Mouse (Mus musculus): ENCODE measurements at regions not wholly inside any gene's neighbourhood (a gene's known extent, or its start where the extent isn't known, plus 50 kb on each side); places are given as distances from the start of the nearest gene placed in this dataset.

DNA sequence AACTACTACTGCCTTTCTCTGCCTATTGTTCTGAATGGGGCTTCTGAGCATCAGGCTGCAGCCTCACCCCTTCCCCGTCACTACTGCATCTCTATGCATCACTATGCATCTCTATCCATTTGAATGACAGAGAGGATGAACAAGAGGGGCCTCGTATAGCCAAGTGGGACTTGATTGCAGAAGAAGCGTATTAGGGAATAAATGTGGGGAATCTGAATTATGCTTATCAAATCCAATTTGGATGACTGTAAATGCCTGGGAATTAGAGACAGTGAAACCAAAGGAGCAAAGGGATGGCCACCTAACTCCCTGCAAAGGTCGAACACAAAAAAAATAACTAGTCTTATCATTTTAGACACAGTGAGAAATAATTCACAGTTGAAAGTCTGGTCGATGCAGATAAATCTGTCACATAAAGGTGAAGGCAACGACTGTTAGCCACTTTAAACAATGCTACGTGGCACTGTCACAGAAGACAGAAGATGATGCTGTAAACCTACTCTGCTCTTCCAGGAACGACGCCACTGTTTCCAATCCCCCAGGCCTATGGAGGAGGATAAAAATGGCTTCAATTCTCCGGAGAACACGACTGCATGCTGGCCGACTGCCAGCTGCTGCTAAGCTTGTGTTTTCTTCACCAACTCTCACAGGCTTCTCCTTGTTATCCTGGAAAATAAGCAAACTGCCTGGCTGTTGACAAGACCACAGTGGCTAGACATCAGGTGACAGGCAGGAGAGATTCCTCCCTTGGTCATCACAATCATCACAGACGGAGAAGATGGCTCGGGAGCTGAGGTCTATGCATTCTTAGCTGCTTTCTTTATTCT is 213.6 kb upstream of the Akirin2 start:
- DNase-seq (ENCODE audit: low read depth, low spot score), result no peak

DNA sequence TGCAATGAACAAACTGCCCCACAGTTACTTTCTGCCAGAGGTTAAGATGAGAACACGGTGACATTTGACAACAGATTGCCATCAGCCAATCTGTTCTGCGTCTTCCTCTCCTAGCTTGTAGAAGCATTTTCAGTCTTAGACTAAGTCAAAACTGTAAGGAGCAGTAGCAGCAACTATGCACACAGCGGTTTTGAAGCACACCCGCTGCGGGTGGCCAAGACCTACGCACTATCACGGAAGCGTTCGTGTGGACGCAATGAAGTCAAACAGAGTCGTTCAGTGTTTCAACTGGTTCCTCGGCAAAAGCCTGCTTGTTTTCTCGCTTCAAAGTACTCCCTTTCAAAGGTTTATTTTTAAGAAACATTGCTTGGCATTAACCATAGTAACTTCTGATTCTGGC is 212.9 kb upstream of the Akirin2 start:
- DNase-seq (ENCODE audit: low read depth, low spot score), result no peak

DNA sequence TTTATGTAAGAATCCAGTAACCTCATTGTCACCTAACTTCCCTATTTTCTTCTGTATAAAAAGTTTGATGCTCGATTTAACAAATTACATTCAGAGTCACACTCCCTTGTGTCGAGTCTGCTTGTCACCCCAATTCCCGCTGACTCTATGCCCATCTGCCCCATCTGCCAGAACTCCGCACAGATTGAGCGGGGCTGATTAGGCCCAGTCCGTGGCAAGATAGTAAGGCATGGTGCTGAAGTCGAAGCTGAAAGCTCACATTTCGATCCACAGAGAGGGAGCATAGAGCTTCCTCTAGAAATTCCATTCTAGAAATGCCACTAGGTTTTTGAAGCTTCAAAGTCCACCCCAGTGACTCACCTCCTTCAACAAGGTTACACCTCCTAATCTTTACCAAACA is 210.7 kb upstream of the Akirin2 start:
- DNase-seq (ENCODE audit: low read depth, low spot score), result no peak

DNA sequence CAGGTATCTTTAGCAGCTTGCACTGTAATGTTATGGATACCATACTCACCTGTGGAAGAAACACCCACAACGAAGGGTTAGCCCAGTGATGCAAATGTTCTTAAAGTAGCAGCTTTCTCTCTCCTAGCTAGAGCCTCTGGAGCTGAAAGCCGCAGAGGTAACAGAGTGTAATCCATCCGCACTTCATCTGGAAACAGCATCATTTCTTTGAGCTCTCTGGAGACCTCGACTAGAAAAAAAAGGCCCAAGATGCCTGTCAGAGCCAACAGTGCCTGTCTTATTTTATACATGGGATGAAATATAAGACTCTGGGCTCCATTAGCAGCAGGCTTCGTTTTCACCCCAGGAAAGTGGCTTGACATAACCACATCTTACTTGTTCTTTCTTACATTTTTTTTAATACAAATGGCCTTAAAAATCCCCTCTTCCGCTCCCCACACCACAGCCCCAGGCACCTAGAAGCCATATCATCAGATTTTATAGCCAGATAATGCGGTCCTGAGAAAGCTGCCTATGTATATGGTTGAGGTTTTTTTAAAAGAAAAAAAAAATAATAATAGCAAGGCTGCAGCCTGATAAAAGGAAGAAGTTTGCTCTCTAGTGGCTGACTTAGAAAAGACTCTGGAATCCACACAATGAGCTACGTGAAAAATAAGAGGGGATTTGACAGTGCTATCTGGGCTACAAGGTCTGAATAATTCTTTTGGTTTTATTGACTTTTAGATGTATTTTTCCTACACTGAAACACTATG is 179.3 kb upstream of the Akirin2 start:
- DNase-seq (ENCODE audit: low read depth, low spot score), result peak; percentile 34

DNA sequence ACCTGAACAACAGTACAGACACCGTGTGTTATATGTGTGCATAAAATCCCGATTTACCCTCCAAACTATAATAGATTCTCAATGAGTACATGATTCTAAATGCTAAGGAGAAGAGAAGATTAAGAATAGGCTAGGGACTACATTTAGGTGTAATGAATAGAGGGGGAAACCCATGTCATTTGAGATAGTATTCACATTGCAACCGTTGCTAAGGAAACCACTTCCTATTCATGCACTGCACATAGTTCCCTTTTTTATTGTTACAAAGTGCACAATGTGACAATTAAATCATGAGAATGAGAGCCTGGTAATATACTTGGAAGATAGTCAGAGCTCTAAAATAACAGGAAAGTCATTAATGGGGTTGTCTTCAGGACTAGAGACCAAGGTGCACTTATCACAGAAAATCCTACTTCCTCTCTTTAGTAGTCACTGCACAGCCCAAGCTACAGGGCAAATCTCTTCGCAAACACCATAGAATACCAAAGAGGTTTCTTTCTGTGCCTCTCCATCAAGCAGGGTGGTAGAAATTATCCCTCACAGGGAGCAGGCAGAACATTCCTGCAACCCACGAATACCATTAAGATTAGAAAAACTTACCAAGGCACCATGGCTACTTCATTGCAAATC is 164.3 kb upstream of the Akirin2 start:
- DNase-seq (ENCODE audit: low read depth, low spot score), result no peak

DNA sequence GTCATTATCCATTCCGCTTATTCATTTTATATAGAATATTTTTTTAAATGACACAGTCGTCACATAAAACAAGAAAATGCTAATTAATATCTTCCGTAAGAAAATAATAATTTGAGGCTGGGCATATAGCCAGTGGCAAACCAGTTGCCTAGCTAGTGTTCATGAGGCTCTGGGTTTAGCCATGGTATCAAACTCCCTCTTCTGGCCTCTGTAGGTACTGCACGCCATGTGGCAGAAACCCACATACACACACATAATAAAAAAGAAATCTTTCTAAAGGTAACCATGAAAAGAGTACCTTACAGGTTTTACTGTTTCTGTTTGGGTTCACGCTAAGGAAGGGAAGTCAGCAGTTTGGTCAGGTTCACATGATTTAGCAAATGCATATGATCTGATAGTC is 159.2 kb upstream of the Akirin2 start:
- DNase-seq (ENCODE audit: low read depth, low spot score), result peak; percentile 41

DNA sequence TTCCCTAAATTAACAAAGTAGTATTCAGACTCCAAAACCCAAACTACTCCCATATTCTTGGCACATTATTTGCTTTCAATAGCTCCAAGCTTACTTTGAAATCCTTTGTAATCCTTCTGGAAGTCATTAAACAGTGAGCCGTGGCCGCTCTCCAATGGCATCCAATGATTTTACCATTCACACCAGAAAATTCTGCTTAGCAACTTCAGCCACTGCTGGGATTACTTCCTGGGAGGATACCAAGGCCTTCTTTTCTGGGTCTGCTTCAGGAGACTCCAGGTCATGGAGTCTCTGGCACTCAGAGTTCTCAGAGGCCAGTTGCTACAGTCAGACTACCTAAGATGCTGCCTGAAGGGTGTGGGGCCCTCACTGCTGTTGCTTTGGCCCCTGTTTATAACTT is 147.7 kb upstream of the Akirin2 start:
- DNase-seq (ENCODE audit: low read depth, low spot score), result no peak

DNA sequence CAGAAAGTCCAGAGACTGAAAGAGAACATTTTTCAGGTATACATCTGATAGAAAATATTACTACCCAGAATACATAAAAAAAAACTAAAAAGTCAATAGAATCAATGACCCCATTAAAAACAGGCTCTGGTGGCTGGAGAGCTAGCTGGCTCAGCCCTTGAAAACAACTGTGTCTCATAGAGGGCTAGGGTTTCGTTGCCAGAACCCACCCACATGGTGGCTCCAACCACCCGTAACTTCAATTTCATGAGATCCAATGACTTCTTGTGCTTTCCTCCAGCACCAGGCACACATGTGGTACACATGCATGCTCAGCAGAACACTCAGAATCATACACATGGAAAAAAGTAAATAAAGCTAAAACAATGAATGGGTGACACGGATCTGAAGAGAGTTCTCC is 143.6 kb upstream of the Akirin2 start:
- DNase-seq (ENCODE audit: low read depth, low spot score), result no peak

DNA sequence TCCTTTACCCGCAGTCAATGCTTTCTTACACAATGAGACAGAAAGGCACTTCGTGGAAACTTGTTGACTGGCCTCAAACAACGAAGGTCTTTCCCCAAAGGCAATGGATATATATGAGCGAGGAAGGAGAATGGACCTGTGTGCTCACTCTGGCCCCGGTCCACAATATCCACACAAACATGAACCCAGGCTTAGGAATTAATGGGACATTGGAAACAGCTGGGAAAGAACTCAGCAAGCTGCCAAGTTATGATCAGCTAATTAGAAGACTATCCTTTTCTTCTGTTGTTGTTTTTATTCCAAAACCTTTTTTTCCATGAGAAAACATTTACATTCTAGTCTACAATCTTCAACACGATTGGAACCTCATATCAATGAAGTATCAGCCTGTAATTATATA is 129.8 kb upstream of the Akirin2 start:
- no peak for DNase-seq (ENCODE audit: low read depth, low spot score)

DNA sequence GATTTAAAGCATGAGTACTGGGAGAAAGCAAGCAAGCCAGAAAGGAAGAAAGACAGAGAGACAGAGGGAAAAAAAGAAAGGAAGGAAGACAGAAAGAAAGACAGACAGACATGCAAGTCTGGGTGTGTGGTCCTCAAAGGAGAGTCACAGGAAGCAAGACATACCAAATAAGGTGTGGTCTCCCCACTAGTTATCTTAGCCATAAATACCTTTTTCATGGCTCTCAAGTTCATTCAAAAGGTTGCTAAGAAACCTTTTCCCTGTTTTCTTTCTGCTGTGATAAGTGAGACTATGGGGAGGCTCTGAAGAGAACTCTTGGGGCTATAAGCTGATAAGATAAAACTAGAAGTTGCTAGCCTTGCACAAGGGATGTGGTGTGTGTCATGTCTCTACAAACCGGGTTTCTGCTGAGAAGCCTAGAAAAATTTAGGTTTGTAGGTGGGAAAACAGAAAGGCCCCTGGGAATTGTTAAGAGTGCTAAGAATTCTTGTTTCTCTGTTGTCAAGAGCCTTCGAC is 126.5 kb upstream of the Akirin2 start:
- DNase-seq (ENCODE audit: low read depth, low spot score), result no peak

DNA sequence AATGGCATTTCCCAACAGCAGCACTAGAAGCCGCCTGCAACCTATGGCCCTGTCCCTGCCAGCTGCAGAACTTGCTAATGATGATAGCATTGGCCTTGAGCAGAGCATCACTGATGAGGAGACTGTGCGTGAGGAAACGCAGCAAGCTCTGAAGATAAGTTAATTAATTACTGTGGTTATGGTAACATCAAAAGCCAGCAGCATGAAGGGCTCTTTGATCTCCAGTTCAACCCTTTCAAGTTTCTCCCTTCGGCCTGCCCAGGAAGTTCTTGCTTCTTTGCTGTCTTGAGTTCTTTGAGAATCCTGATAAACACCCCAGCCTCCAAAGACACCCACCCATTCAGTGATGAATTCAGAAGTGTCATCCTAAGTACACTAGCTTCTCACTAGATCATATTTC is 121.7 kb upstream of the Akirin2 start:
- no peak for DNase-seq (ENCODE audit: low read depth, low spot score)

DNA sequence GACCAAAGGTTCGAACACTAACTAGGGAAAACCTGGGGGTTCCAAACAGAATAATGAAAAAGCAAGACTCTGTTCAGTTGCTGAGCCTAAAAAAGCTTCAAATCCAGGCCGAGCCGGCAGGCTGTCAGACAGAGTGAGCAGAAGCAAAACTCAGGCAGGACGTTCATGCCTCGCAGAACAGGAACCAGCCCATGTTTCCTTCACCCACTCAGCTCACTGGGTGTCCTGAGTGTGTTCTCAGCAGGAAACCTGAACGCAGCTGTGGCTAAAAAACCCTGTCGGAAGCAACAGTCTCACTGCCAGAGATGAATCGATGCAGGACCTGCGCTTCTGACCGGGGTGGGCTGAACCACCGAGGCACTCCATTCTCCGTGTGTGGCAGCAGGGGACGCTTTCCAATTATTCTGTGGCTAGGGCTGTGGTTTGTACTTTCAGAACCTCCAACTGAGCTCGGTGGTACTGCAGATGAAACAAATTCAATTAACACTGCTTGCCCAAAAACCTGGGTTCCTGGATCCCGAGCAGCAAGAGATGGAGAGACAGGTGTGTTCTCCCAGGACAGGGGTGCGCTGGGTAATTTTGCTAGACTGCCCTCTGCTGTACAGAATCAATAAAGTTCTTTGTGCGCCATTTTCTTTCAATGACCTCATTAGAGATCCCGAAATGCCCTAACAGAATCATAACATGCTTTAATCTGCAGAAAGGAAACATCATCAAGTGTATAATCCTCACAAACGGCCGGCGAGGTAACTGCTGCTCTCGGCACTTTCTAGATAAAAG is 121.1 kb upstream of the Akirin2 start:
- no peak for DNase-seq (ENCODE audit: low read depth, low spot score)

DNA sequence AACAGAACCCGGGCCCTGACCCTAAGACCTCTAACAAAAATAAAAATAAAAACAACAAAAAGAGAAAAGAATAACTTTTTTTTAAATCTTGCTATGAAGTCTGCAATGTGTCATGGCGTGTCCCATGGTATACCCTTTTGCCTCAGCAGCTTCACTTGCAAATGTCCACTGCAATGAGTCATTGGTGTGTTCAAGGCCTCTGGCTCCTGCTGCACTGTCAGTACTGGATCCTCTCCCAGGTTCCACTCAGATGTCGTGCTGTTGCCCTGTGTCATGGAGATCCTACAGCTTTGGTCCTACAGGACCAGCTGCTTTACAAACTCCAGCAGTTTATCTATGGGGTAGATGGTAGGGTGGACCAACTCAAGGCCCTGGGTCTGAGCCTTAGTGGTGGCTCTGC is 113.4 kb upstream of the Akirin2 start:
- peak; percentile 8 for DNase-seq (ENCODE audit: low read depth, low spot score)

DNA sequence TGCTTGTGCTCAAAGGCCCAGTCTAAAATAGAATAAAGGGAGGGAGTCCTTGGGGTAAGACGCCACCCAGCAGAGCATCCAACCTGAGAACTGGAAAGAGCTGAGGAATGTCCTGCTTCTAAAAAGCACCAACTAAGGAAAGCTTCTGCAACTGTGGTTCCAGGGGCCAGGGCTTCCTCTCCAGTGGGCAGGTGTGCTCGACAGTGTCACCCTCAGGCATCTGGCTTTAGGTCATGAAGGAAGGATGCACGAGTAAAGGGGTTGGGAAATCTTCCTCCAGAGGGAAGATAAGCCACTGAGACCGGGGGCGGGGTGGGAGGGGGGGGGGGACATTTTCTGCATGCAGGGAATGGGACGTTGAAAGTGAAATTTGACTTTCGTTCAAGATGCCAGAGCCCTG is 101.2 kb upstream of the Akirin2 start:
- no peak for DNase-seq (ENCODE audit: low read depth, low spot score)

DNA sequence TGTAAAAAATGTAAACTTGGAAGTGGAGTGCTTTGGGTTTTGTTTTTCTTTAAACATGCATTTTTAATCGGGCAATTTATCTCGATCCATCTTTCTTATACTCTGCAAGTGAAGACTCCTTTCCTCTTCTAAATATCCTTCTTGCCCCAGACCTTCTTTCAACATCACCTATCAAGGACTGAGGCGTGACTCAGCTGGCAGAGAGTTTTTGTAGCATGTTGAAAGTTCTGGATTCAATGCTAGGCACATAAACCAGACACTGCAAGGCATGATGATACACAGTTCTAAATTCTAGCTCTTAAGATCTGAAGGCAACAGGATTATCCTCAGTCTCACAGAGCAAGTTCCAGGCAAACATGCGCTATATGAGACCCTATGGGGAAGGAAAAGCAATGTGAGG is 88.1 kb upstream of the Akirin2 start:
- no peak for DNase-seq (ENCODE audit: low read depth, low spot score)

DNA sequence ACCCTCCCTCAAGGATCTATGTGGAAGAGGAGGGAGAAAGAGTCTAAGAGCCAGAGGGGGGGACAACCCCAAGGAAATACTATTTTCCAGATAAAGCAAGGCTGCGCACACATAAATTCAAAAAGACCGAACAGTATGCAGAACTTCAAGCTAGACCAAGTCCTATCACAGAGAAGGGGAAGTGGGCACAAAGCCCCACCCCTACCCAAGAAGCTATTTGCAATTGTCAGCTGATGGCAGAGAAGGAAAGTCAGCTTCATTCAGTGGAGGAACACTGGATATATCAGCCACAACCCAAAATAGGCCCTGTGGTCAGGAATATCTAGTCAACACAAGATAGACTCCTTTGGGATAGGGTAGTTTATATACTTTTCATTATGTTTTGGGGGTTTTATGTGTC is 84.9 kb upstream of the Akirin2 start:
- DNase-seq (ENCODE audit: low read depth, low spot score), result no peak

DNA sequence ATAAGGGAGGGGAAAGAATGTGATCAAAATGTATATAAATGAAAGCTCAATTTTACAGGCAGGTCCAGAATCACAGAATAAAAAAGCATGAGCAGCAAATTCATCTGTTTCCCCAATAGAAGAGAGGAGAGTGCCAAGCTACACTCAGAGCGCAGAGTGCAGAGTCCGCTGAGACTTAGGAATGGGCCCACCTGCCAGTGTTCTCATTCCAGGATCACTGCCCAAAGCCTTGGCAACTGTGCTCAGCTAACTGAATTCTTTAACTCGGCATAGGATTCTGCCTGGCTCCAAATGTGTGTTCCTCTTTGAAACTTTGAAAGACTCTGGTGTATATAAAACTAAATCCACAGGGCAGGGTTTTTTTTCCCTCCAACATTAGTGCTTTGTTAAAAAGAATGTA is 84.4 kb upstream of the Akirin2 start:
- DNase-seq (ENCODE audit: low read depth, low spot score), result no peak

DNA sequence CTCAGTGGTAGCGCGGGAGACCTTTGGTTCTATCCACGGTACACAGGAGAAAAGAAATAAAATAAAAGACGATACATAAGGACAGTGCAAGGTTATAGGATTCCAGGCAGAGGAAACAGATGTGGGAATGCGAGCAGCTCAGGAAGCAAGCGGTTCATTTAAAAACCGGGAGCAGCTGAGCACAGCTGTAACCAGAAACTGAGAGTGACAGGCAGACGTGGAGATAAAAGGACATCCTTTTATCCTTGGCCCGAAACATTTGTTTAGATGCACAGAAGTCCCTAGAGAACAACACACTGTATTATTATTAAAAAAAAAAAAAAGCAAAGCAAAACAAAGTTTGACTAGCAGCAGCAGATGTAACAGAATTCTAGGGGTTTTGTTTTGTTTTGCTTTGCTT is 82.6 kb upstream of the Akirin2 start:
- no peak for DNase-seq (ENCODE audit: low read depth, low spot score)

DNA sequence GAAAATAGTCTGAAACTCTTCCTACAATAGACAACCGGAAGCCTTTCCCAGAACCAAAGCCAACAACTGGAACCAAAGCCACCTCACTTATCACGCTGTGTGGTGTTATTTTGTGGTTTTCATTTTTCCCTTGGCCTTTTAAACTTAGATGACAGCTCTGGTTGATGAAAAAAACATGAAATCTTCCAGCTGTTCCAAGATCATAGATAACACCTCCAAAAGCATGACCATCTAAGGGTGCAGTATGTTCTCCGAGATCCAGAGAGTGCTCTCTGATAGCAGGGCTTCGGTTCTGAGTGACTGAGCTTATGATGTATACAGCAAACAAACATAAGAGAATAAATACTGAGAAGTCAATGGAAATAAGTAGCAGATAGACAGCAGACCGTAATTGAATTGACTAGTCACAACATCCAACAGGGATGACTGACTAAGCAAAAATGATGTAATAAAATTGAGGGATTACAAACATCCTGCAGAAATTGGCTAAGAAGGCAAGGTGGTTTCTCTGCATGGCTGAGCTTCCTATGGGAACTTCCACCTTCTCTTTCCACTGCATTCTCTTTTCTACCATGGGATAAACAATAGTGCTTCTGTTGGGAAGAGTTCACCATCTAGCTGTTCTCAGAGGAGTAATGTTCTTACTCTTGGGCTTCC is 74.8 kb upstream of the Akirin2 start:
- DNase-seq (ENCODE audit: low read depth, low spot score), result peak; percentile 13

DNA sequence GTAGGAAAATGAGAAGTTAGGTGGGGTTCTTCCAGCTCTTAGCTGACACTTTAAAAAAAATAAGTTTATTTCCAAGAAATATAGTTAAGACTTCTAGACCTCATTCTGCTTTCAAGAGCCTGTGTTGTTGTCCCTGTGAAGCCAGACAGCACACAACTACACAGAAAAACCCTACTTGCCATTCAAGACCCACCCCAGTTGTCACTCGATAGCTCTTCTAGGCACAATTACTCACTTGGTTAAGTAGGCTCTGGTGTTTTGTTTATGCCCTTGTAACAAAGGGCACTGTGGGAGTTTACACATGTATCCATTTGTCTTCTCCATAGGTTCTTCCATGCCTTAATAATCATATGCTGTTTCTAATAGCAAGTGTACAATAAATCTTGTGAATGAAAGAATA is 66.5 kb upstream of the Akirin2 start:
- no peak for DNase-seq (ENCODE audit: low read depth, low spot score)

DNA sequence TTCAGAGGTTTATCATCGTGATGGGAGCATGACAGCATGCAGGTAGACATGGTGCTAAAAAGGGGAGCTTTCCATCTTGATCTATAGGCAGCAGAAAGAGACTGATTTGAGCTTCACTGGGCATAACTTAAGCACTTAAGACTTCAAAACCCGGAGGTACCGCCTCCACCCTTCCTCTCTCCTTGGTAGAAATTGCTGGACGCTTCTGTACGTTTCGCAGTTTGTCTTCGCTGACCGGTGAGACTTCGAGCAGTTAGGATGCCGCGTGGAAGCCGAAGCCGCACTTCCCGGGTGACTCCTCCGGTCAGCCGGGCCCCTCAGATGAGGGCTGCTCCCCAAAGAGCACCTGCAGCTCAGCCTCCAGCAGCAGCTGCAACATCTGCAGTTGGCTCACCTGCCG is 65.2 kb upstream of the Akirin2 start:
- DNase-seq (ENCODE audit: low read depth, low spot score), result no peak

Data from 3T3-L1 (cell line).